Mouse (Mus musculus) MEL (cell line): ENCODE measurements around the gene Atp6v1g1.

Experiments used
- CHD1 ChIP-seq: IDR thresholded peaks from 2 replicates; pipeline ENCODE4 v1.6.1; 2012; ENCODE audit warnings: low read depth, mild to moderate bottlenecking, inconsistent platforms, low read length, improper control_type of control experiment
- CTCF ChIP-seq, 3 experiments: IDR thresholded peaks in 2 of 3; conservative IDR thresholded peaks in 1 of 3; 2 replicates each; pipeline ENCODE4 v1.5.1; 2011 to 2012; ENCODE audit warnings: low read length in 3 of 3, low read depth in 2 of 3, mild to moderate bottlenecking in 2 of 3, improper control_type of control experiment in 1 of 3, inconsistent platforms in 1 of 3, mixed read lengths in 1 of 3, moderate library complexity in 1 of 3; ENCODE audit not compliant: control insufficient read depth in 1 of 3, insufficient read depth in 1 of 3, poor library complexity in 1 of 3, severe bottlenecking in 1 of 3

DNA sequence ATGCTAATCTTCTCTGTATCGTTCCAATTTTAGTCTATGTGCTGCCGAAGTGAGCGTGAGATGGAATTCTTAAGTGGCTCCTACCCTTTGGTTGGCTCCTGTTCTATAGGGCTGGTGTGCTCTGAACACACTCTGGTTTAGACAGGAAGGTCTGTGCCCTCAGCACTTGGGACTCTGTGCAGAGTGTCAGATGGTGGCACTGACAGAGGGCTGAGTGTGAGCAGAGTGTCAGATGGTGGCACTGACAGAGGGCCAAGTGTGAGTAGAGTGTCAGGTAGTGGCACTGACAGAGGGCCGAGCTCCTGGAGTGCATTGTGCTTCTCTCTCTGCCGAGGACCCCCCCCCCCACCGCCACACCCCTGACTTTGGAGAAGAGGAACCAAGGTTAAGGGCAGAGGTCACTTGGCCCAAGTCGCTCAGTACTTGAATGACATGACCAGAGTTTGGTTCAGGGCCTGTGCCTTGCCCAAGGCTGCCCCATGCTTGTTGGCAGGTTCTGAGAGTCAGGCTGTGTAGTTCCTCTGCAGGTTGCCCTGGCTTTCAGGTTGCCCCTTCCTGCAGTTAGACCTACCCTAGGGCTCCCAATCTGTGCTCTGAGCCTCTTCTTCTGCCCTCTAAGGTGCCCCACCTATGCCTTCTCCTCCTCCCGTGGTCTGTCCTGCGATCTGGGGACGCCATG lies 23.3 kb downstream of the Atp6v1g1 start:
- TF ChIP-seq CHD1 (no peak), CTCF (IDR thresholded peaks at IDR 0.05 in 2 of 3, conservative IDR thresholded peaks at IDR 0.05 in 1 of 3; ENCODE audit: control insufficient read depth in 1 of 3, insufficient read depth in 1 of 3, low read depth in 2 of 3, low read length in 3 of 3, poor library complexity in 1 of 3, severe bottlenecking in 1 of 3) (no peak)
